Mouse (Mus musculus): Measurements from ENCODE around the gene Cbr1. TPM values are rescaled to one million over a fixed set of nuclear protein-coding genes. Genes with fewer than 3 reads are reported as not detected.

Cbr1 gene
- polyA plus RNA-seq, 1 experiment = 33.7 TPM

DNA sequence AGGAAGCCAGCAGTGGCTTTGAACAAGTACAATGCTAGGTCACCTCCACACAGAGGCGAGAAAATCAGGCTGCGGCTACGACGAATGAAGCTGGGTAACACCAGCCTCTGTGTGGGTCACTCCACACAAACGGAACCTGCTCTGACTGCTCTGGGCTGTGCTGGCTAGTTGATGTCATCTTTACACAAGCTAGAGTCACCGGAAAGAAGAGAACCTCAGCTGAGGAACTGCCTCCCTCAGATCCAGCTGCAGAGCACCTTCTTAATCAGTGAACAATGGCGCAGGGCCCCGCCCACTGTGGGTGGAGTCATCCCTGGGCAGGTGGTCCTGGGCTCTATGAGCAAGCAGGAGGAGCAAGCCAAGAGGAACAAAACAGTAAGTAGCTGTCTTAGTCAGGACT lies 19.3 kb upstream of the Cbr1 start:
- Histone ChIP-seq H3K4me3 (ENCODE audit: low read depth, low read length) (no peak overlapping the region), H3K9me3 (replicated peaks; ENCODE audit: control insufficient read depth, insufficient read depth, low read length, poor library complexity, severe bottlenecking) (no peaks in the 10 kb centered on the region), H3K9ac (ENCODE audit: low read depth, poor library complexity, severe bottlenecking) (no peak overlapping the region), H3K36me3 (ENCODE audit: control insufficient read depth, insufficient read depth, low read length, poor library complexity, severe bottlenecking) (0 out of 2 replicates have a peak, but pooled peaks cover 2% of the 10 kb centered on the region), H3K4me1 (ENCODE audit: control insufficient read depth, insufficient read depth, low read length) (no peaks in the 10 kb centered on the region), H3K27ac (ENCODE audit: insufficient read depth, low read length) (no peak overlapping the region), H3K27me3 (ENCODE audit: control insufficient read depth, insufficient read depth, low read length, poor library complexity, severe bottlenecking) (no peaks in the 10 kb centered on the region)
- TF ChIP-seq POLR2A (IDR thresholded peaks at IDR 0.05; ENCODE audit: insufficient read depth, low read length) (no peak), EP300 (IDR thresholded peaks at IDR 0.05; ENCODE audit: insufficient read depth, low read depth, low read length) (no peak), CTCF (IDR thresholded peaks at IDR 0.05; ENCODE audit: low read depth, low read length) (no peak)

DNA sequence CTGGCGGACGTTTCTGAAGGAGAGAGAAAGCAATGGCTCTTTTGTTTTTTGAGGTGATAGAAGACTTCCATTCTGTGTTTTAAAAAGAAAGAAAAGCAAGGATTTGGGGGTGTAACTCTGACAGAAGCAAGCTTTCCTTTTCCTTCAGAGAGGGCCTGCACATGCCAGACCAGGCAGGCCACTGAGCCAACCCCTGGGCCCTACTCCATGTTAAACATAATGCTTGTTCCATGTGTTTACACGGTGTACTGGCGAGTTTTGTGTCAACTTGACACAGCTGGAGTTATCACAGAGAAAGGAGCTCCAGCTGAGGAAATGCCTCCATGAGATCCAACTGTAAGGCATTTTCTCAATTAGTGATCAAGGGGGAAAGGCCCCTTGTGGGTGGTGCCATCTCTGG lies 17.4 kb upstream of the Cbr1 start:
- no peak overlapping the region for H3K9ac ChIP-seq (ENCODE audit: low read depth, poor library complexity, severe bottlenecking)
- H3K4me1 ChIP-seq (ENCODE audit: control insufficient read depth, insufficient read depth, low read length) = no peaks in the 10 kb centered on the region
- TF ChIP-seq EP300 (IDR thresholded peaks at IDR 0.05; ENCODE audit: insufficient read depth, low read depth, low read length) (no peak), CTCF (IDR thresholded peaks at IDR 0.05; ENCODE audit: low read depth, low read length) (no peak)
- H3K9me3 ChIP-seq (replicated peaks; ENCODE audit: control insufficient read depth, insufficient read depth, low read length, poor library complexity, severe bottlenecking) = no peaks in the 10 kb centered on the region
- no peaks in the 10 kb centered on the region for H3K27me3 ChIP-seq (ENCODE audit: control insufficient read depth, insufficient read depth, low read length, poor library complexity, severe bottlenecking)
- 0 out of 2 replicates have a peak, but pooled peaks cover 2% of the 10 kb centered on the region for H3K36me3 ChIP-seq (ENCODE audit: control insufficient read depth, insufficient read depth, low read length, poor library complexity, severe bottlenecking)
- H3K4me3 ChIP-seq (ENCODE audit: low read depth, low read length) = no peak overlapping the region
- no peak overlapping the region for H3K27ac ChIP-seq (ENCODE audit: insufficient read depth, low read length)

DNA sequence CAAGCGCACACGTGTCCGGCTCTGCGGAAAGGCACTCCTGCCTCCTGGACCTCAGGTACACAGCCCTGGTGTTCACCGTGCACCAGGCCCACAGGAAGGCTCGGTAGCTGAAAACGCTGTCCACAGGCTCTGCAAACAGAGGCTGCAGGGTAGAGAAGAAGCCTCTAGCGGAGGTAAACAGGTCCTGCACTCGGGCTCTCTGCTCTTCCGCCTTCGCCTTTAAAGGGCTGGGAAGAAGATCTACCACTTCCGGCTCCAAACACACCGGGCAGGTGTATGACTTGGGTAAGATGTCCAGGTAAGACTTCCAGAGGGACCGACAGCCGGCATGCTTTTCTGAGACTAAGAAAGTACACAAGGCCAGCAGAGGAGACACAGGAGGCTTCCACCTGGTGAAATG lies 14.7 kb upstream of the Cbr1 start:
- Histone ChIP-seq H3K4me1 (ENCODE audit: control insufficient read depth, insufficient read depth, low read length) (no peaks in the 10 kb centered on the region), H3K36me3 (ENCODE audit: control insufficient read depth, insufficient read depth, low read length, poor library complexity, severe bottlenecking) (no peaks in the 10 kb centered on the region), H3K9ac (ENCODE audit: low read depth, poor library complexity, severe bottlenecking) (no peak overlapping the region), H3K4me3 (ENCODE audit: low read depth, low read length) (peak overlapping the region; percentile 31), H3K9me3 (replicated peaks; ENCODE audit: control insufficient read depth, insufficient read depth, low read length, poor library complexity, severe bottlenecking) (no peaks in the 10 kb centered on the region), H3K27ac (ENCODE audit: insufficient read depth, low read length) (0 out of 2 replicates have a peak overlapping the region, but pooled peaks have one; percentile 2), H3K27me3 (ENCODE audit: control insufficient read depth, insufficient read depth, low read length, poor library complexity, severe bottlenecking) (no peaks in the 10 kb centered on the region)
- TF ChIP-seq CTCF (IDR thresholded peaks at IDR 0.05; ENCODE audit: low read depth, low read length) (no peak), EP300 (IDR thresholded peaks at IDR 0.05; ENCODE audit: insufficient read depth, low read depth, low read length) (no peak), POLR2A (IDR thresholded peaks at IDR 0.05; ENCODE audit: insufficient read depth, low read length) (no peak)

DNA sequence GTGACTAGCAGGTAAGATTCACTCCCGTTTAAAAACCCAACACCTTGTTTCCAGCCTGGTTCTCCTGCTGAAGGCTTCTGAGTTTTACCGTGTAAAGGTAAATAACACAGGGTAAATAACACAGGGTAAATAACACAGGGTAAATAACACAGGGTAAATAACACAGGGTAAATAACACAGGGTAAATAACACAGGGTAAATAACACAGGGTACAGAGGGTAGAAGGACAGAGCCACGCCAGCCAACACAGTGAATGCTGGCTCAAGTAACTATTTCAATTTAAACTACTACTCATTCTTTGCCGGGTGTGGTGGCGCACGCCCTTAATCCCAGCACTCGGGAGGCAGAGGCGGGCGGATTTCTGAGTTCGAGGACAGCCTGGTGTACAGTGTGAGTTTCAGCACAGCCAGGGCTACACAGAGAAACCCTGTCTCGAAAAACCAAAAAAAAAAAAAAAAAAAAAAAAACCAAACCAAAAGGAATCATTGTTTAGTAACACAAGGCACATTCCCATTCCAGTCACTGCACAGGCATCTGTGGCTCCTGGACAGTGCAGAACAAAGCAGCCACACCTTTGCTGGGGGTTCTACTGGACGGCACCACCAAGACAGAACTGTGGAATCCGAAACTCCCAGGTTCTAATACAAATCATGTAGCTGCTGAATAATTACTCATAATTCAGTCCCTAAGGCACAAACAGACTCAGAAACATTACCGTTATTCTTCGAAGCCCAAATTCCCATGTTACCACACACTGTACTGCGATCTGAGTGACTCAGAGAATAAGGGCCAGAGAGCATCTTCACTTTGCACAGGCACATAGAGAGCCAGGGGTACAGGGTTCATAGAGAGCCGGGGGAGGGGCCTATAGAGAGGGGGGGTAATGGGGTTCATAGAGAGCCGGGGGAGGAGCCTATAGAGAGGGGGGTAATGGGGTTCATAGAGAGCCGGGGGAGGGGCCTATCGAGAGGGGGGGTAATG lies 13.9 kb upstream of the Cbr1 start:
- no peak overlapping the region for H3K4me3 ChIP-seq (ENCODE audit: low read depth, low read length)
- no peaks in the 10 kb centered on the region for H3K27me3 ChIP-seq (ENCODE audit: control insufficient read depth, insufficient read depth, low read length, poor library complexity, severe bottlenecking)
- H3K9me3 ChIP-seq (replicated peaks; ENCODE audit: control insufficient read depth, insufficient read depth, low read length, poor library complexity, severe bottlenecking) = no peaks in the 10 kb centered on the region
- no peak overlapping the region for H3K9ac ChIP-seq (ENCODE audit: low read depth, poor library complexity, severe bottlenecking)
- H3K36me3 ChIP-seq (ENCODE audit: control insufficient read depth, insufficient read depth, low read length, poor library complexity, severe bottlenecking) = no peaks in the 10 kb centered on the region
- H3K4me1 ChIP-seq (ENCODE audit: control insufficient read depth, insufficient read depth, low read length) = no peaks in the 10 kb centered on the region
- TF ChIP-seq CTCF (IDR thresholded peaks at IDR 0.05; ENCODE audit: low read depth, low read length) (no peak), EP300 (IDR thresholded peaks at IDR 0.05; ENCODE audit: insufficient read depth, low read depth, low read length) (no peak), POLR2A (IDR thresholded peaks at IDR 0.05; ENCODE audit: insufficient read depth, low read length) (no peak)
- H3K27ac ChIP-seq (ENCODE audit: insufficient read depth, low read length) = no peak overlapping the region

DNA sequence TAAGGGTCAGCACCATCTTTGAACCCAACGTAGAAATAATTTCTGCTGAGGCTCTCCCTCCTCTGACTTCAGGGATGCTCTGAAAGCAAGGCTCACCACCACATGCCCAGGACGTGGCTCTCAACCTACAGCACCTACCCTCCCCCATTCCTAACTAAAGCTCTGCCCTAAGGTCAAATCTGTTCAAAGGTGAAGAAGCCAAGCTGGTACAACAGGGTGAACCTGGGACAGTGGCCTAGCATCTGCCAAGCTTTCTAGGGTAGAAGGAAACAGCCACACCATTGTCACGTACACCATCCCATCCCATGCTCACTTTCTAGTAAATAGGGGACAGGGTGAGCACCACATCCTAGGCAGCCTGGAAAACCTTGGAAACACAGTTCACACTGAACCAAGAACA lies 12.9 kb upstream of the Cbr1 start:
- TF ChIP-seq POLR2A (IDR thresholded peaks at IDR 0.05; ENCODE audit: insufficient read depth, low read length) (no peak), CTCF (IDR thresholded peaks at IDR 0.05; ENCODE audit: low read depth, low read length) (no peak), EP300 (IDR thresholded peaks at IDR 0.05; ENCODE audit: insufficient read depth, low read depth, low read length) (no peak)
- H3K4me3 ChIP-seq (ENCODE audit: low read depth, low read length) = no peak overlapping the region
- H3K9me3 ChIP-seq (replicated peaks; ENCODE audit: control insufficient read depth, insufficient read depth, low read length, poor library complexity, severe bottlenecking) = no peaks in the 10 kb centered on the region
- H3K36me3 ChIP-seq (ENCODE audit: control insufficient read depth, insufficient read depth, low read length, poor library complexity, severe bottlenecking) = no peaks in the 10 kb centered on the region; the same call in 1 of the 2 replicates
- H3K27ac ChIP-seq (ENCODE audit: insufficient read depth, low read length) = no peak overlapping the region
- no peaks in the 10 kb centered on the region for H3K4me1 ChIP-seq (ENCODE audit: control insufficient read depth, insufficient read depth, low read length)
- H3K27me3 ChIP-seq (ENCODE audit: control insufficient read depth, insufficient read depth, low read length, poor library complexity, severe bottlenecking) = no peaks in the 10 kb centered on the region
- no peak overlapping the region for H3K9ac ChIP-seq (ENCODE audit: low read depth, poor library complexity, severe bottlenecking)

DNA sequence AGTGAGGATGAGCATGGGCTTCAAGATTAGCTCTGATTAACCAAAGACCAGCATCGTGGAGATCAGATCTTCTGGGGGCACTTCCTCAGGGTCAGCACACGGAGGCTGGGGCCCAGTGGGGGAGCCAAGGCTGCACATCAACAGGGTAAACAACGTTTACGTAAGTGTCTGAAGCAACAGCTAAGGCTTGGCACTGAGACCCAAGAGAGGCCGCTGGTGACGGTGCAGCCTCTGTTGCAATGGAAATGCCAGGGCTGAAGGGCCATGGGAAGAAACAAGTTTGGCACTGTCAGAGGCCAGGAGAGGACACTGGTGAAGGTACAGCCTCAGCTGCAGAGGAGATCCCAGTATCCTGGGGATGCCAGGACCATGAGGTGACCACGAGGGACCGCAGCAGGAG lies 12.2 kb upstream of the Cbr1 start:
- peaks cover 3% of the 10 kb centered on the region for H3K36me3 ChIP-seq (ENCODE audit: control insufficient read depth, insufficient read depth, low read length, poor library complexity, severe bottlenecking)
- TF ChIP-seq CTCF (IDR thresholded peaks at IDR 0.05; ENCODE audit: low read depth, low read length) = no peak
- TF ChIP-seq EP300 (IDR thresholded peaks at IDR 0.05; ENCODE audit: insufficient read depth, low read depth, low read length) = no peak
- no peak for TF ChIP-seq POLR2A (IDR thresholded peaks at IDR 0.05; ENCODE audit: insufficient read depth, low read length)

More for the DNA sequence above, 12.2 kb upstream of the Cbr1 start:
- Histone ChIP-seq H3K4me3 (ENCODE audit: low read depth, low read length) (no peak overlapping the region), H3K9ac (ENCODE audit: low read depth, poor library complexity, severe bottlenecking) (no peak overlapping the region), H3K4me1 (ENCODE audit: control insufficient read depth, insufficient read depth, low read length) (no peaks in the 10 kb centered on the region), H3K9me3 (replicated peaks; ENCODE audit: control insufficient read depth, insufficient read depth, low read length, poor library complexity, severe bottlenecking) (no peaks in the 10 kb centered on the region), H3K27me3 (ENCODE audit: control insufficient read depth, insufficient read depth, low read length, poor library complexity, severe bottlenecking) (no peaks in the 10 kb centered on the region), H3K27ac (ENCODE audit: insufficient read depth, low read length) (no peak overlapping the region)
